Mouse (Mus musculus) spleen, adult 2 months (tissue): Measurements from ENCODE around the gene Pafah1b2.

Source experiments
- CTCF ChIP-seq: fragments of 200-500 bp; IDR thresholded peaks from 2 replicates; pipeline ENCODE4 v1.5.1; 2011; ENCODE audit warnings: mild to moderate bottlenecking, inconsistent platforms; ENCODE audit not compliant: insufficient read depth, insufficient read length, insufficient replicate concordance; ENCODE audit errors: extremely low read depth
- POLR2A ChIP-seq: fragments of 200-500 bp; IDR thresholded peaks from 2 replicates; pipeline ENCODE4 v1.6.1; 2011; ENCODE audit warnings: low read depth, low read length, inconsistent platforms

DNA sequence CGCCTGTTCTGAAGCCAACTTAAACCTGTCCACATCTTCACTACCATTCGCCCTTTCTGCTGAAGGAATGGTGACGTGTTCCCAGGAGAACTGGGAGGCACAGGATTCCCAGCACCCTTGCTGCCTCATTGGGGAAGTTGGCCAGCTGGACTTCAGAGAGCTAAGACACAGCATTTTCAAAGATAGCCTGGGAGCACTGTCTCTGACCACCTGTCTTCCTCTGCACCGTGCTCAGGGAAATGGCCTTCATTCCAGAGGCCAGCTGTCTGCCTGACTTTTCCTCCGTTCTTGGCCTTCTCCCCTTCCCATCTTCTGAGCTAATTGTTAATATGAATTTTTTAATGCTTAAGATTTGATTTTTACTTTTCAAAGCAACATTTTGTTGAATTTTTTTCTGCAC lies 83.2 kb downstream of the Pafah1b2 start:
- no peak for TF ChIP-seq CTCF
- TF ChIP-seq POLR2A = no peak
